ENCODE assay signal across 8 mouse cellular contexts in genomic region chr11:68691321-68692009, GRCm38 (mm10). TPM values are rescaled to one million over a fixed set of nuclear protein-coding genes. Genes with fewer than 3 reads are reported as not detected.
DNase-seq lines count a peak whose midpoint lies in the region; ATAC-seq lines count a peak whose summit lies in the region.

Myh10 (plus strand) TSS chr11:68691559.

- peak within 1 kb of the TSS; percentile 94 for H3K4me3 ChIP-seq in hindbrain, embryonic 13.5 days

- H3K36me3 ChIP-seq in hindbrain, embryonic 13.5 days: no peaks in the 10 kb centered on the region

- peak within 1 kb of the TSS; percentile 69 for H3K4me2 ChIP-seq in hindbrain, embryonic 13.5 days

- peak within 1 kb of the TSS; percentile 99 for H3K27ac ChIP-seq in hindbrain, embryonic 13.5 days

- ATAC-seq in hindbrain, embryonic 13.5 days (ENCODE audit: low FRiP score): peak; percentile 99

- DNase-seq in WW6 (ENCODE audit: low read depth, low spot score): peak; percentile 100
- peak; percentile 99 for DNase-seq in cerebellum, postnatal 36 days
- peak; percentile 99 for DNase-seq in frontal cortex, postnatal 25 days (ENCODE audit: low spot score in 2 of 2)
- peak; percentile 99 to 100 for DNase-seq in layer of hippocampus, postnatal 14 days (ENCODE audit: low spot score in 2 of 2)
- peak; percentile 100 for DNase-seq in lung, postnatal 10 days
- DNase-seq in ovary, postnatal 14 days (ENCODE audit: low spot score): peak; percentile 96
- peak; percentile 93 to 97 for DNase-seq in thymus, postnatal 10 days (ENCODE audit: low spot score in 2 of 2)

- H3K9me3 ChIP-seq in hindbrain, embryonic 13.5 days: no peaks in the 10 kb centered on the region

- peak within 1 kb of the TSS; percentile 98 for H3K9ac ChIP-seq in hindbrain, embryonic 13.5 days

- H3K4me1 ChIP-seq in hindbrain, embryonic 13.5 days (replicated peaks): peaks cover 13% of the 10 kb centered on the region

- no peaks in the 10 kb centered on the region for H3K27me3 ChIP-seq in hindbrain, embryonic 13.5 days

- under 1% methylated on average over 51 of the region's 51 CpGs for WGBS in hindbrain, embryonic 13.5 days

RNA-seq across cellular contexts. Expression of gene Myh10, which starts in this region (rescaled TPM):
- 93.4 and 98.3 TPM in 2 replicates for polyA plus RNA-seq in hindbrain, embryonic 13.5 days (2015; fragmentation: Nextera tagmentation; extraction: Ambion mirVana)
- total RNA-seq in layer of hippocampus, postnatal 14 days (2021): 100 to 1,000 TPM; 138 to 147 TPM

Comparison
In these comparisons a context has a peak if more than half of its experiments do, and no peak if none do; other contexts are left out.
1. Peak in every context shown above with its lines: DNase-seq, ATAC-seq, H3K4me3 ChIP-seq and H3K27ac ChIP-seq.